Mouse (Mus musculus) kidney, postnatal 0 days (tissue): Measurements from ENCODE around the gene Olfr958. TPM values are rescaled to one million over a fixed set of nuclear protein-coding genes. Genes with fewer than 3 reads are reported as not detected.

ENCODE experiments used
- ATAC-seq: fragments of 200-750 bp; cut with Nextera tagmentation; replicated peaks from 2 replicates; pipeline ENCODE4 v1.8.0; 2017; ENCODE audit warnings: low read depth, moderate number of reproducible peaks, moderate TSS enrichment, moderate library complexity; ENCODE audit not compliant: low FRiP score
- DNase-seq: peaks from one replicate; pipeline ENCODE4 v3.0.0-alpha.2; 2016; ENCODE audit warnings: low spot score
- H3K27ac ChIP-seq: fragments of 300-500 bp; sonication (generic); 2 replicates; pipeline ENCODE4 v1.5.1; 2014; ENCODE audit warnings: mild to moderate bottlenecking
- H3K27me3 ChIP-seq: fragments of 300-500 bp; sonication (generic); 2 replicates; pipeline ENCODE4 v1.6.1; 2014; ENCODE audit warnings: low read length, mixed read lengths; ENCODE audit not compliant: insufficient read depth
- H3K36me3 ChIP-seq: fragments of 300-500 bp; sonication (generic); 2 replicates; pipeline ENCODE4 v1.6.1; 2014; ENCODE audit warnings: low read length, mixed read lengths; ENCODE audit not compliant: insufficient read depth
- H3K4me1 ChIP-seq: fragments of 300-500 bp; sonication (generic); replicated peaks from 2 replicates; pipeline ENCODE4 v1.6.1; 2014; ENCODE audit warnings: antibody characterized with exemption, low read length, mixed read lengths; ENCODE audit not compliant: insufficient read depth
- H3K4me2 ChIP-seq: fragments of 300-500 bp; sonication (generic); 2 replicates; pipeline ENCODE4 v1.6.1; 2014; ENCODE audit warnings: mild to moderate bottlenecking, low read length, moderate library complexity, mixed read lengths
- H3K4me3 ChIP-seq: fragments of 300-500 bp; sonication (generic); replicated peaks from 2 replicates; pipeline ENCODE4 v1.5.1; 2014; ENCODE audit warnings: low read depth, low read length
- H3K9ac ChIP-seq: fragments of 300-500 bp; sonication (generic); 2 replicates; pipeline ENCODE4 v1.6.1; 2014; ENCODE audit warnings: low read depth, low read length
- H3K9me3 ChIP-seq: fragments of 300-500 bp; sonication (generic); replicated peaks from 2 replicates; pipeline ENCODE4 v1.6.1; 2016; ENCODE audit warnings: low read length, inconsistent platforms, mixed read lengths
- CTCF ChIP-seq: IDR thresholded peaks from 2 replicates; pipeline ENCODE4 v1.5.1; 2016; ENCODE audit warnings: antibody characterized with exemption, low read depth, mild to moderate bottlenecking, moderate library complexity
- WGBS: fragments of 180-500 bp; shearing (Covaris S2); extraction: QIAGEN DNeasy Blood & Tissue Kit; methylation state at CpG from one replicate; pipeline ENCODE4 v1.1.7; 2014; 5-methylcytosine and 5-hydroxymethylcytosine counted together
- polyA plus RNA-seq: library from polyadenylated mRNA; unstranded; fragments of >200 nt; fragmentation: Nextera tagmentation; extraction: Ambion mirVana; gene quantifications from 2 replicates; pipeline ENCODE4 v1.2.1, GENCODE M21; 2015

Olfr958 gene
- polyA plus RNA-seq, 1 experiment from 2014 or later = not detected

- Histone ChIP-seq H3K9me3 (no peaks in the 10 kb centered on the region), H3K27ac (no peak overlapping the region), H3K4me2 (no peak overlapping the region), H3K36me3 (no peaks in the 10 kb centered on the region), H3K27me3 (no peaks in the 10 kb centered on the region), H3K4me1 (no peaks in the 10 kb centered on the region), H3K9ac (no peak overlapping the region), H3K4me3 (no peak overlapping the region)
- WGBS = 54% methylated on average over 3 of the region's 3 CpGs
- no peak for DNase-seq
- TF ChIP-seq CTCF = no peak
- ATAC-seq = no peak
These were observed 3.9 kb upstream of the Olfr958 start for GRCm38 (mm10) chr9:39557529-39558348.

- ATAC-seq (no peak), DNase-seq (no peak)
- H3K27ac ChIP-seq = no peak overlapping the region
- no peak for TF ChIP-seq CTCF
- no peaks in the 10 kb centered on the region for H3K27me3 ChIP-seq
- H3K4me2 ChIP-seq = no peak overlapping the region
- H3K36me3 ChIP-seq = no peaks in the 10 kb centered on the region
- H3K9me3 ChIP-seq = no peaks in the 10 kb centered on the region
- H3K9ac ChIP-seq = no peak overlapping the region
- H3K4me3 ChIP-seq = no peak overlapping the region
- WGBS = 81% methylated on average over 5 of the region's 5 CpGs
- H3K4me1 ChIP-seq = no peaks in the 10 kb centered on the region
These were observed 3.0 kb downstream of the Olfr958 start for GRCm38 (mm10) chr9:39550806-39551205.

GRCm38 (mm10) chr9:39523616-39524285, 30.1 kb downstream of the Olfr958 start:
- no peaks in the 10 kb centered on the region for H3K27me3 ChIP-seq
- ATAC-seq = no peak
- no peak overlapping the region for H3K9ac ChIP-seq
- H3K4me1 ChIP-seq = no peaks in the 10 kb centered on the region
- no peak overlapping the region for H3K27ac ChIP-seq
- WGBS = 50% methylated on average over 1 of the region's 1 CpGs
- no peak overlapping the region for H3K4me2 ChIP-seq
- H3K4me3 ChIP-seq = no peak overlapping the region
- DNase-seq = no peak
- no peaks in the 10 kb centered on the region for H3K9me3 ChIP-seq
- TF ChIP-seq CTCF = no peak
- no peaks in the 10 kb centered on the region for H3K36me3 ChIP-seq

DNA sequence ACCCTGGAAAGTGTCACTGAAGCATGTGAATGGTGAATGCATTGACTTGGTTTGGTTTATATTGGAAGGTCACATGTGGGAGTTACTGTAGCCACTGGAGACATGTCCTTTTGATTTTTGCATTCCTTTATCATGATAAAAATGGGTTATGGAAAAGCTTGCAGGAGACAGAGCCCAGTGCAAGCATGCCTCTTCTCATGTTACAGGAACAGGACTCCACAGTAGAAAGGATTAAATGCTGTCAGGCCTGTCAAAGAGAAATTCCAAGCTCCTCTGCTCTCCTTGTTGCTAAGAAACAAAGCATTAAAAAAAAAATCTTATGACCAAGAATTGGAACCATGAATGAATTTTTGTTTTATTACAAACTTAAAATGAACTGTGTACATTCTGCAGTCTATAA, 35.3 kb downstream of the Olfr958 start:
- Histone ChIP-seq H3K9me3 (no peaks in the 10 kb centered on the region), H3K36me3 (no peaks in the 10 kb centered on the region), H3K27me3 (no peaks in the 10 kb centered on the region), H3K27ac (no peak overlapping the region), H3K9ac (no peak overlapping the region), H3K4me1 (no peaks in the 10 kb centered on the region), H3K4me2 (no peak overlapping the region), H3K4me3 (no peak overlapping the region)
- ATAC-seq = no peak
- peak; percentile 28 for DNase-seq
- TF ChIP-seq CTCF = no peak

DNA sequence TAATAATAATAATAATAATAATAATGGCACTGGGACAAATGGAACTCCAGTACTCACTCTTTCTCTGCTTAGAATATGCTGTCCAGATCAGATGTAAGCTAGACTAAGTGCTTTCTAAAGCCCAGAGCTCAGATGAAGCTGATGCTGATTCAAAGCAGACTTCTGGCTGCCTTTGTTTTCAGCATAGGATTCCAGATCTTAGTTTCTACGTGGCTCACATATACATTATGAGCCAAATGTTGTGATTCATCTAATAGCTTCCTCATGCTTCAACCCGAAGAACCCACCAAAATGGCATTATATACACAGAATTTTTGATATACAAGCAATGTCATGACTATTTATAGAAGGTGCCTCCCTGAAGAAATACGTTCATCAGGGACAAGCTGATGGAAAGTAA, 38.3 kb downstream of the Olfr958 start, which contains the start of gene Olfr957:
TSS of gene Olfr957 (minus strand) at position 279 of the 400 bp plus-strand sequence.
- ATAC-seq = no peak
- WGBS = 60% methylated on average over 3 of the region's 3 CpGs
- H3K4me1 ChIP-seq = no peaks in the 10 kb centered on the region

DNA sequence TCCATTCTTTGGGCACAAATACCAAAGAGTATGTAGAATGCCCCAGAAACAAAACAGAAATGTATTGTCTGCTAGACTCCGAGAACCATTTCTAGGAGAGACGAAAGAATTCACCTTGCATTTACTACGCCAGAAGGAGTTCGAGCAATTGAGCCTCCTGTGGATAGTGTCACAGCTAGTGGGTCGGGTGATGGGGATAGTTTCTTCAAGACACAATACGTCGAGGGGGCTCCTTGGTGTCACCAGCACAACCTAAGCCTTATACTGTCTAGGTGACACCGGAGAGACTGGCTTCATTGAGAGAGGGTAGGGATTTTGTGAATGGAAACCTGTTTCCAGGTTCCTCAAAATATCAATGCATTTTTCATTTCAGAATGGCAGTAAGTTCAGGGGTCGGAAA, 44.4 kb downstream of the Olfr958 start:
- DNase-seq (no peak), ATAC-seq (no peak)
- Histone ChIP-seq H3K4me2 (no peak overlapping the region), H3K4me3 (no peak overlapping the region), H3K9me3 (no peaks in the 10 kb centered on the region), H3K27ac (no peak overlapping the region), H3K4me1 (no peaks in the 10 kb centered on the region), H3K36me3 (no peaks in the 10 kb centered on the region), H3K9ac (no peak overlapping the region), H3K27me3 (no peaks in the 10 kb centered on the region)
- TF ChIP-seq CTCF = no peak
- WGBS = 83% methylated on average over 9 of the region's 9 CpGs

More for the DNA sequence above, 38.3 kb downstream of the Olfr958 start, which contains the start of gene Olfr957:
- H3K9ac ChIP-seq = no peak within 1 kb of the TSS
- H3K4me3 ChIP-seq = no peak within 1 kb of the TSS
- no peak for DNase-seq
- H3K36me3 ChIP-seq = no peaks in the 10 kb centered on the region
- H3K9me3 ChIP-seq = no peaks in the 10 kb centered on the region
- H3K4me2 ChIP-seq = no peak within 1 kb of the TSS
- H3K27me3 ChIP-seq = no peaks in the 10 kb centered on the region
- no peak for TF ChIP-seq CTCF
- no peak within 1 kb of the TSS for H3K27ac ChIP-seq
